Mouse (Mus musculus): ENCODE data around the gene Vmn1r170. TPM values are rescaled to one million over a fixed set of nuclear protein-coding genes. Genes with fewer than 3 reads are reported as not detected.

Vmn1r170 gene
- polyA plus RNA-seq (2012; rRNA removed; ENCODE audit: low replicate concordance), result not detected in 2 replicates

DNA sequence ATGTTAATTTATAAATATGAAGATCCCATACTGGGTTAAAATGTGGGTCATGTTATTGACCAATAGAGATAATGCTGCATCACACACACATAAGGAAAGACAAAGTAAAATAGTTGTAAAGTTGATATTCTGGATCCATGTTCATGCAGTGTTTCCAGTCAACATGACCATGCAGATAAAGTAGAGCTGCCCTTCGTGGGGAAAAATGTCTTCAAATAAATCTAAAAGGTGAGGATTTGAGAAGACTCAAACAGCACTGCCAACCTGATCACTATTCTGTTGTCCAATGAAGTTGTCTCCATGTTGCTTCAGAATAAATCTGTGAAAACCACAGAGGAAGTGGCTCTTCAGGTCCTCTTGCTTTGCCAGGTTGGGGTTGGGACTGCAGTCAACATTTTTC lies at the start of gene Vmn1r170:
TSS of gene Vmn1r170 (plus strand) at position 301 of the 400 bp plus-strand sequence.

DNA sequence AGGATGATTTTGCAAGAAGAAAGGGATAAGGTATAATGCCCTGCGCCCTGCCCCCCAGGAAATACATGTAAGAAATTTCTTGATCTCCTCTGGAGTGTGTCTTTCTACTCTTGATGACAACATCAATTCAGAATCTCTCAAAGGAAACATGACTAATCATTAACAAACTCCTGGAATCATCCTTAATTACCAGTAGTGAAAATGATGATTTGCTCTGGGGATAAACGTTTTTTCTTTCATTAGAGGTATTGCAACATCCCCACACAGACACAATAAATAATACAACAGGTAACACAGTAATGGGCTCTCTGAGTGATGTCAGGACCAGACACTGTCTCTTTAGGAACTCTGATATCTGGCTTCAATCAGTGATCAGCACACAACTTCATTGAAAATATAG lies 30.7 kb upstream of the Vmn1r170 start, which contains the start of gene Vmn1r169:
TSS of gene Vmn1r169 (plus strand) at position 301 of the 400 bp plus-strand sequence.

DNA sequence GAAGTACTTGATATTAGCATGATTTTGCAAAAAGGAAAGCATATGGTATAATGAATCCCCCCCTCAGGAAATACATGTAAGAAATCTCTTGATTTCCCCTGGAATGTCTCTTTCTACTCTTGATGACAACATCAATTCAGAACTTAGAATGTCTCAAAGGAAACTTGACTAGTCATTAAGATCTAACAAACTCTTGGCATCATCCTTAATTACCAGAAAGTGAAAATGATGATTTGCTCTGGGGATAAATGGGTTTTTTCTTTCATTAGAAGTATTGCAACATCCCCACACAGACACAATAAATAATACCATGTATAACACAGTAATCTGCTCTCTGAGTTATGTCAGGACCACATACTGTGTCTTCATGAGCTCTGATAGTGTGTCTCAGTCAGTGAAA lies 24.4 kb downstream of the Vmn1r170 start, which contains the start of gene Vmn1r171:
TSS of gene Vmn1r171 (plus strand) at position 301 of the 400 bp plus-strand sequence.

Other genes with a start within 250 kb of the Vmn1r170 start
- not detected in 2 replicates for gene Nlrp5, start 220.3 kb upstream of the Vmn1r170 start, polyA plus RNA-seq (2012; rRNA removed; ENCODE audit: low replicate concordance)
- gene Vmn1r167, start 99.0 kb upstream of the Vmn1r170 start, polyA plus RNA-seq (2012; rRNA removed; ENCODE audit: low replicate concordance), result not detected in 2 replicates
- not detected in 2 replicates for gene Vmn1r168, start 66.4 kb upstream of the Vmn1r170 start, polyA plus RNA-seq (2012; rRNA removed; ENCODE audit: low replicate concordance)
- not detected in 2 replicates for gene Vmn1r169, start 30.6 kb upstream of the Vmn1r170 start, polyA plus RNA-seq (2012; rRNA removed; ENCODE audit: low replicate concordance)
- gene Vmn1r171, start 24.5 kb downstream of the Vmn1r170 start, polyA plus RNA-seq (2012; rRNA removed; ENCODE audit: low replicate concordance), result not detected in 2 replicates
- not detected in 2 replicates for gene Vmn1r172, start 52.1 kb downstream of the Vmn1r170 start, polyA plus RNA-seq (2012; rRNA removed; ENCODE audit: low replicate concordance)
- not detected in 2 replicates for gene Vmn1r173, start 94.5 kb downstream of the Vmn1r170 start, polyA plus RNA-seq (2012; rRNA removed; ENCODE audit: low replicate concordance)
- gene Vmn1r174, start 146.1 kb downstream of the Vmn1r170 start, polyA plus RNA-seq (2012; rRNA removed; ENCODE audit: low replicate concordance), result not detected in 2 replicates
- not detected in 2 replicates for gene Vmn1r175, start 204.5 kb downstream of the Vmn1r170 start, polyA plus RNA-seq (2012; rRNA removed; ENCODE audit: low replicate concordance)
- gene Vmn1r176, start 231.2 kb downstream of the Vmn1r170 start, polyA plus RNA-seq (2012; rRNA removed; ENCODE audit: low replicate concordance), result not detected in 2 replicates